Comparison of ENCODE assay signal across 37 mouse cellular contexts in genomic region chr19:45142531-45142930, GRCm38 (mm10). TPM values are rescaled to one million over a fixed set of nuclear protein-coding genes. Genes with fewer than 3 reads are reported as not detected.
"Had no signal": no experiment of that assay in that cellular context is flagged by ENCODE, and none has a peak within 500 bp of the region (broad histone marks: within the 10 kb centered on the region; RNA-seq: fewer than 3 reads in every experiment).

No protein-coding gene starts in this region.

- DNase-seq: gastrocnemius, postnatal 14 days; gastrocnemius, postnatal 36 days; heart, adult 11 months; heart, adult 2 months; heart, postnatal 10 days; heart, postnatal 4 days; kidney, adult 18-20 months; kidney, adult 8-10 months; kidney, postnatal 10 days; kidney, postnatal 25 days; kidney, postnatal 4 days; layer of hippocampus, adult 9-11 months; layer of hippocampus, postnatal 36 days; left cerebral cortex, postnatal 4 days had no signal

- H3K4me1 ChIP-seq: liver, embryonic 12.5 days had no signal

- H3K4me2 ChIP-seq: liver, embryonic 12.5 days had no signal

- H3K9ac ChIP-seq: heart, embryonic 12.5 days; hindbrain, embryonic 12.5 days; hindbrain, embryonic 14.5 days; intestine, embryonic 15.5 days; limb, embryonic 13.5 days; limb, embryonic 15.5 days; liver, embryonic 12.5 days; liver, embryonic 14.5 days had no signal

- H3K4me3 ChIP-seq: heart, adult 2 months; intestine, embryonic 15.5 days; layer of hippocampus, adult 2 months; limb, embryonic 15.5 days; liver, embryonic 12.5 days had no signal

- ATAC-seq: hindbrain, embryonic 16.5 days; inflammation-experienced regulatory T-cells, adult 6 months; intestine, embryonic 15.5 days; intestine, postnatal 0 days; liver, embryonic 12.5 days had no signal

- H3K27ac ChIP-seq: heart, adult 2 months; hindbrain, embryonic 10.5 days; hindbrain, embryonic 12.5 days; hindbrain, embryonic 14.5 days; intestine, embryonic 15.5 days; layer of hippocampus, adult 2 months; limb, embryonic 13.5 days; limb, embryonic 15.5 days; liver, embryonic 12.5 days; liver, embryonic 14.5 days had no signal

- H3K9me3 ChIP-seq: heart, embryonic 12.5 days; hindbrain, embryonic 12.5 days; intestine, embryonic 15.5 days; limb, embryonic 15.5 days; liver, embryonic 12.5 days had no signal

- H3K36me3 ChIP-seq: heart, embryonic 12.5 days; hindbrain, embryonic 10.5 days; hindbrain, embryonic 12.5 days; intestine, embryonic 15.5 days; limb, embryonic 13.5 days; limb, embryonic 15.5 days; liver, embryonic 12.5 days had no signal

RNA-seq across cellular contexts. Expression of gene Tlx1, which starts 7.9 kb away (rescaled TPM):
- total RNA-seq: gastrocnemius, adult 8-10 months; gastrocnemius, postnatal 14 days; gastrocnemius, postnatal 36 days; heart, postnatal 25 days; layer of hippocampus, adult 2 months; layer of hippocampus, postnatal 14 days; layer of hippocampus, postnatal 36 days; left cerebral cortex, adult 18-20 months; left cerebral cortex, adult 8-10 months; left cerebral cortex, postnatal 10 days; left cerebral cortex, postnatal 25 days; left cerebral cortex, postnatal 4 days; liver, adult 2 months had no signal
- polyA plus RNA-seq: inflammation-experienced regulatory T-cells, adult 6 months; intestine, postnatal 0 days; kidney, embryonic 14.5 days; kidney, embryonic 16.5 days; liver, embryonic 12.5 days had no signal
